Mouse (Mus musculus): Measurements from ENCODE around the gene Tfap2e.
A peak's percentile ranks its signal among the peaks of the same experiment; 100 is the strongest.

The Tfap2e gene

GRCm38 (mm10) chr4:126696908-126697307 is 39.1 kb downstream of the Tfap2e start:
- no peak for DNase-seq

- no peak for DNase-seq
Measured at GRCm38 (mm10) chr4:126693021-126693420, 43.0 kb downstream of the Tfap2e start.

GRCm38 (mm10) chr4:126689457-126689856 is 46.6 kb downstream of the Tfap2e start:
- DNase-seq, result no peak

- no peak for DNase-seq
Measured at GRCm38 (mm10) chr4:126683084-126683483, 53.0 kb downstream of the Tfap2e start.

GRCm38 (mm10) chr4:126682298-126682697 is 53.7 kb downstream of the Tfap2e start:
- no peak for DNase-seq

- DNase-seq, result peak; percentile 100
Measured at GRCm38 (mm10) chr4:126677054-126678003, 58.7 kb downstream of the Tfap2e start, which contains the start of gene Psmb2. Gene Psmb2, plus strand, starts transcription at chr4:126677630.

GRCm38 (mm10) chr4:126667075-126667474 is 69.0 kb downstream of the Tfap2e start:
- DNase-seq, result peak in 1 of 2 experiments; percentile 40

All from cerebellum, postnatal 14 days (tissue).